Mouse (Mus musculus) stomach, postnatal 0 days (tissue): ENCODE results near the gene Retreg1.

Source experiments
- CTCF ChIP-seq: IDR thresholded peaks from 2 replicates; pipeline ENCODE4 v1.5.1; 2016; ENCODE audit warnings: antibody characterized with exemption, low read depth, mild to moderate bottlenecking, moderate library complexity
- EP300 ChIP-seq: optimal IDR thresholded peaks from 2 replicates; pipeline ENCODE3; 2016; ENCODE audit warnings: antibody characterized with exemption

DNA sequence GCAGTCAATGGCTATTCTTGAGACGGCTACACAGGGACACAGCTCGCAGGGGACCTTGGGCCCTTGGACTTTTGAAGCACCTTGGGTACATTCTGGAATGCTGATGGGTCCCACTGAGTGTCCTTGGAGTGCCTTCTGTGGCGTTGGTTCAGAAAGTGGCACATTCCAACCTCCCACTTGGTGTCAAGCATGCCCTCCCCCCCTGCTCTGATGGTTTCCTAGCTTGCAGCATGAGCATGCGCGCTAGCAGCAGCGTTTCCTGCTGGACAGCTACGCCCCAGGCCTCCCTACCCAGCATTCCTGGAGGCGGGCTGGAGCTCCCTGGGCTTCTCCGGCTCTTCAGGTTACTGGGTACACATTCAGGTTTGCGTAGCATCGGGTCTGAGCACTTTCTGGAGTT, 7.6 kb downstream of the Retreg1 start:
- TF ChIP-seq CTCF (no peak), EP300 (no peak)
